Mouse (Mus musculus): ENCODE data around the gene Tenm3. TPM values are rescaled to one million over a fixed set of nuclear protein-coding genes. Genes with fewer than 3 reads are reported as not detected.

The Tenm3 gene
- total RNA-seq, 2 experiments from 2014 or later = 61.8 to 76.5 TPM

GRCm38 (mm10) chr8:48688188-48688587 lies 155.6 kb downstream of the Tenm3 start:
- TF ChIP-seq CTCF (IDR thresholded peaks at IDR 0.05) = no peak
- H3K27ac ChIP-seq = no peak overlapping the region
- intact Hi-C loops (cut with DNase I) = no loop called here
- DNase-seq (ENCODE audit: extremely low spot score in 1 of 2, low spot score in 2 of 2) = no peak
- H3K4me3 ChIP-seq = no peak overlapping the region

GRCm38 (mm10) chr8:48673476-48673875 lies 170.3 kb downstream of the Tenm3 start:
- no peak for TF ChIP-seq CTCF (IDR thresholded peaks at IDR 0.05)
- Histone ChIP-seq H3K4me3 (no peak overlapping the region), H3K27ac (no peak overlapping the region)
- intact Hi-C loops (cut with DNase I) = no loop called here
- DNase-seq (ENCODE audit: extremely low spot score in 1 of 2, low spot score in 2 of 2) = no peak

GRCm38 (mm10) chr8:48672471-48672870 lies 171.3 kb downstream of the Tenm3 start:
- H3K27ac ChIP-seq = no peak overlapping the region
- H3K4me3 ChIP-seq = no peak overlapping the region
- no peak for DNase-seq (ENCODE audit: extremely low spot score in 1 of 2, low spot score in 2 of 2)
- no peak for TF ChIP-seq CTCF (IDR thresholded peaks at IDR 0.05)
- intact Hi-C loops (cut with DNase I) = no loop called here

- Histone ChIP-seq H3K27ac (no peak overlapping the region), H3K4me3 (no peak overlapping the region)
- intact Hi-C loops (cut with DNase I) = no loop called here
- no peak for TF ChIP-seq CTCF (IDR thresholded peaks at IDR 0.05)
- DNase-seq (ENCODE audit: extremely low spot score in 1 of 2, low spot score in 2 of 2) = no peak
Measured at GRCm38 (mm10) chr8:48671318-48671717, 172.4 kb downstream of the Tenm3 start.

- Histone ChIP-seq H3K27ac (no peak overlapping the region), H3K4me3 (no peak overlapping the region)
- no peak for TF ChIP-seq CTCF (IDR thresholded peaks at IDR 0.05)
- intact Hi-C loops (cut with DNase I) = no loop called here
- DNase-seq (ENCODE audit: extremely low spot score in 1 of 2, low spot score in 2 of 2) = no peak
Measured at GRCm38 (mm10) chr8:48670895-48671294, 172.9 kb downstream of the Tenm3 start.

- H3K27ac ChIP-seq = no peak overlapping the region
- no peak for DNase-seq (ENCODE audit: extremely low spot score in 1 of 2, low spot score in 2 of 2)
- no peak for TF ChIP-seq CTCF (IDR thresholded peaks at IDR 0.05)
- intact Hi-C loops (cut with DNase I) = no loop called here
- no peak overlapping the region for H3K4me3 ChIP-seq
Measured at GRCm38 (mm10) chr8:48670387-48670786, 173.4 kb downstream of the Tenm3 start.

- intact Hi-C loops (cut with DNase I) = no loop called here
- Histone ChIP-seq H3K4me3 (no peak overlapping the region), H3K27ac (no peak overlapping the region)
Measured at GRCm38 (mm10) chr8:48665193-48665592, 178.6 kb downstream of the Tenm3 start.

GRCm38 (mm10) chr8:48659226-48659625 lies 184.5 kb downstream of the Tenm3 start:
- Histone ChIP-seq H3K27ac (no peak overlapping the region), H3K4me3 (no peak overlapping the region)
- no peak for DNase-seq (ENCODE audit: extremely low spot score in 1 of 2, low spot score in 2 of 2)
- no peak for TF ChIP-seq CTCF (IDR thresholded peaks at IDR 0.05)
- intact Hi-C loops (cut with DNase I) = no loop called here

More at GRCm38 (mm10) chr8:48665193-48665592, 178.6 kb downstream of the Tenm3 start:
- no peak for TF ChIP-seq CTCF (IDR thresholded peaks at IDR 0.05)
- DNase-seq (ENCODE audit: extremely low spot score in 1 of 2, low spot score in 2 of 2) = no peak

GRCm38 (mm10) chr8:48655381-48656043 lies 188.2 kb downstream of the Tenm3 start:
- Histone ChIP-seq H3K27ac (no peak overlapping the region), H3K4me3 (no peak overlapping the region)
- no peak for TF ChIP-seq CTCF (IDR thresholded peaks at IDR 0.05)
- intact Hi-C loops (cut with DNase I) = no loop called here
- DNase-seq (ENCODE audit: extremely low spot score in 1 of 2, low spot score in 2 of 2) = no peak

GRCm38 (mm10) chr8:48649845-48650244 lies 193.9 kb downstream of the Tenm3 start:
- H3K4me3 ChIP-seq = no peak overlapping the region
- TF ChIP-seq CTCF (IDR thresholded peaks at IDR 0.05) = no peak
- intact Hi-C loops (cut with DNase I) = no loop called here
- DNase-seq (ENCODE audit: extremely low spot score in 1 of 2, low spot score in 2 of 2) = no peak
- H3K27ac ChIP-seq = no peak overlapping the region

GRCm38 (mm10) chr8:48649415-48649814 lies 194.3 kb downstream of the Tenm3 start:
- H3K27ac ChIP-seq = no peak overlapping the region
- TF ChIP-seq CTCF (IDR thresholded peaks at IDR 0.05) = no peak
- DNase-seq (ENCODE audit: extremely low spot score in 1 of 2, low spot score in 2 of 2) = no peak
- intact Hi-C loops (cut with DNase I) = no loop called here
- H3K4me3 ChIP-seq = no peak overlapping the region

- no peak for DNase-seq (ENCODE audit: extremely low spot score in 1 of 2, low spot score in 2 of 2)
- Histone ChIP-seq H3K27ac (no peak overlapping the region), H3K4me3 (peak overlapping the region; percentile 45)
- no peak for TF ChIP-seq CTCF (IDR thresholded peaks at IDR 0.05)
- intact Hi-C loops (cut with DNase I) = no loop called here
Measured at GRCm38 (mm10) chr8:48646110-48646509, 197.6 kb downstream of the Tenm3 start.

- no peak for TF ChIP-seq CTCF (IDR thresholded peaks at IDR 0.05)
Measured at GRCm38 (mm10) chr8:48638129-48638528, 205.6 kb downstream of the Tenm3 start.

More at GRCm38 (mm10) chr8:48638129-48638528, 205.6 kb downstream of the Tenm3 start:
- Histone ChIP-seq H3K27ac (no peak overlapping the region), H3K4me3 (no peak overlapping the region)
- intact Hi-C loops (cut with DNase I) = no loop called here
- DNase-seq (ENCODE audit: extremely low spot score in 1 of 2, low spot score in 2 of 2) = no peak

Measured in left cerebral cortex, adult 2 months (tissue).